Mouse (Mus musculus) stomach, embryonic 14.5 days (tissue): Measurements from ENCODE around the gene D5Ertd579e. TPM values are rescaled to one million over a fixed set of nuclear protein-coding genes. Genes with fewer than 3 reads are reported as not detected.

Experiments used
- ATAC-seq: fragments of 200-750 bp; cut with Nextera tagmentation; 2 replicates; pipeline ENCODE4 v1.8.0; 2017; ENCODE audit warnings: low read depth, moderate TSS enrichment; ENCODE audit not compliant: insufficient number of reproducible peaks, insufficient read depth, low FRiP score
- H3K27ac ChIP-seq: fragments of 300-500 bp; sonication (generic); 2 replicates; pipeline ENCODE4 v1.5.1; 2014; ENCODE audit warnings: mild to moderate bottlenecking, low read length, moderate library complexity, mixed read lengths
- H3K27me3 ChIP-seq: fragments of 300-500 bp; sonication (generic); 2 replicates; pipeline ENCODE4 v1.6.1; 2014; ENCODE audit warnings: low read length, control low read depth, mixed read lengths; ENCODE audit not compliant: control insufficient read depth, insufficient read depth
- H3K36me3 ChIP-seq: fragments of 300-500 bp; sonication (generic); 2 replicates; pipeline ENCODE4 v1.6.1; 2014; ENCODE audit warnings: mild to moderate bottlenecking, control low read depth, low read length, moderate library complexity, mixed read lengths; ENCODE audit not compliant: control insufficient read depth, insufficient read depth
- H3K4me1 ChIP-seq: fragments of 300-500 bp; sonication (generic); 2 replicates; pipeline ENCODE4 v1.6.1; 2014; ENCODE audit warnings: low read length, control low read depth, mixed read lengths; ENCODE audit not compliant: control insufficient read depth, insufficient read depth
- H3K4me2 ChIP-seq: fragments of 300-500 bp; sonication (generic); replicated peaks from 2 replicates; pipeline ENCODE4 v1.6.1; 2014; ENCODE audit warnings: low read depth, low read length, control low read depth
- H3K4me3 ChIP-seq: fragments of 300-500 bp; sonication (generic); 2 replicates; pipeline ENCODE4 v1.5.1; 2014; ENCODE audit warnings: low read depth, low read length, control low read depth
- H3K9ac ChIP-seq: fragments of 300-500 bp; sonication (generic); replicated peaks from 2 replicates; pipeline ENCODE4 v1.6.1; 2014; ENCODE audit warnings: low read depth, mild to moderate bottlenecking, control low read depth, low read length, moderate library complexity, mixed read lengths
- H3K9me3 ChIP-seq: fragments of 300-500 bp; sonication (generic); 2 replicates; pipeline ENCODE4 v1.6.1; 2016; ENCODE audit warnings: low read depth, low read length, control low read depth; ENCODE audit not compliant: control insufficient read depth
- WGBS: fragments of 180-500 bp; shearing (Covaris S2); extraction: QIAGEN DNeasy Blood & Tissue Kit; methylation state at CpG from one replicate; pipeline ENCODE4 v1.1.7; 2014; 5-methylcytosine and 5-hydroxymethylcytosine counted together
- polyA plus RNA-seq: library from polyadenylated mRNA; unstranded; fragments of >200 nt; fragmentation: Nextera tagmentation; extraction: Ambion mirVana; gene quantifications from 2 replicates; pipeline ENCODE4 v1.2.1, GENCODE M21; 2014

The D5Ertd579e gene
- polyA plus RNA-seq, 1 experiment from 2014 or later = 31.6 TPM

GRCm38 (mm10) chr5:36683586-36683985 is 12.2 kb downstream of the D5Ertd579e start:
- no peak overlapping the region for H3K4me3 ChIP-seq
- no peak for ATAC-seq
- H3K9me3 ChIP-seq = no peaks in the 10 kb centered on the region
- no peaks in the 10 kb centered on the region for H3K27me3 ChIP-seq
- no peak overlapping the region for H3K4me2 ChIP-seq
- H3K36me3 ChIP-seq = no peaks in the 10 kb centered on the region
- no peak overlapping the region for H3K9ac ChIP-seq
- peaks cover 9% of the 10 kb centered on the region; the same call in 1 of the 2 replicates for H3K4me1 ChIP-seq
- H3K27ac ChIP-seq = no peak overlapping the region
- WGBS = 88% methylated on average over 1 of the region's 1 CpGs

DNA sequence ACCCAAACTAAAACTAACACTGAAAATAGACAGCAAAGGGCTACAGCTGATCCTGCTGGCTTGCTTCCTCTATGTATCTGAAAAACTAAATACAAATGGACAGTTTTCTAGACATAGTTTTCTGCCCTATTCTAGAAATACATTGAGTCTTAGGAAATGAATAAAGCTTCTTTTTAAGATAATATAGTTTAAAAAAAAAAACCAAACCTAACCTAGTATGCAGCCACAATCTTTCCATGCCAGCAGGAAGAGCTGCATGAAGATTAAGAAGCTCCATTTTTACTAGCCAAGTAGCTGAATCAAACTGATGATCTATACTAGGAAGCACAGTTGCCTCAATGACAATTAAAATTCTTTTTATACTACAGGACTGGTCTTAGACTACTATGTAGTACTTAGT is 14.6 kb downstream of the D5Ertd579e start:
- Histone ChIP-seq H3K27me3 (no peaks in the 10 kb centered on the region), H3K27ac (no peak overlapping the region), H3K4me2 (no peak overlapping the region), H3K9ac (no peak overlapping the region), H3K9me3 (no peaks in the 10 kb centered on the region), H3K36me3 (no peaks in the 10 kb centered on the region), H3K4me3 (no peak overlapping the region), H3K4me1 (peaks cover 9% of the 10 kb centered on the region; the same call in 1 of the 2 replicates)
- ATAC-seq = no peak

GRCm38 (mm10) chr5:36679918-36680598 is 15.8 kb downstream of the D5Ertd579e start:
- no peaks in the 10 kb centered on the region for H3K27me3 ChIP-seq
- H3K4me3 ChIP-seq = no peak overlapping the region
- no peak for ATAC-seq
- WGBS = 74% methylated on average over 4 of the region's 4 CpGs
- peaks cover 16% of the 10 kb centered on the region; the same call in 1 of the 2 replicates for H3K4me1 ChIP-seq
- no peaks in the 10 kb centered on the region for H3K36me3 ChIP-seq
- H3K4me2 ChIP-seq = no peak overlapping the region
- H3K9me3 ChIP-seq = no peaks in the 10 kb centered on the region
- H3K9ac ChIP-seq = no peak overlapping the region
- no peak overlapping the region for H3K27ac ChIP-seq

DNA sequence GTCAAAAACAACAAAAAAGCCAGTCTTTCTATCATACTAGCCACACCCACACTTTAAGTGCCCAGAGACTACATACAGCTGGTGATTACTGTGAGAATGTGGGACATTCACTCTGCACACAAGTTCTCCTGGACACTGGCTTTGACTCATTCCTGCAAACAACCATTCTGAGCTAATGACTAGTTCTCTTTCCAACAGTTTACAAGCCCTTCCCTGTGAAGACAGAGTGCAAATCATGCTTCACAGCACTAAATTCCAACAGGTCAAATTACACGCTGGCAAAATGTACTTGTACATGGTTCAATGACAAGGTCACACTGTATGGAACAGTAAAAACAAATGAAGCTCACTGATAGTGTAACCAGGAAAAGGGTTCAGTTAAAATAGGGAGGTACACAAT is 17.0 kb downstream of the D5Ertd579e start:
- no peaks in the 10 kb centered on the region for H3K27me3 ChIP-seq
- WGBS = 33% methylated on average over 1 of the region's 1 CpGs
- no peak for ATAC-seq
- H3K4me3 ChIP-seq = no peak overlapping the region
- no peak overlapping the region for H3K9ac ChIP-seq
- no peaks in the 10 kb centered on the region for H3K36me3 ChIP-seq
- no peaks in the 10 kb centered on the region for H3K9me3 ChIP-seq
- no peak overlapping the region for H3K4me2 ChIP-seq
- H3K4me1 ChIP-seq = peaks cover 19% of the 10 kb centered on the region; the same call in 1 of the 2 replicates
- no peak overlapping the region for H3K27ac ChIP-seq

DNA sequence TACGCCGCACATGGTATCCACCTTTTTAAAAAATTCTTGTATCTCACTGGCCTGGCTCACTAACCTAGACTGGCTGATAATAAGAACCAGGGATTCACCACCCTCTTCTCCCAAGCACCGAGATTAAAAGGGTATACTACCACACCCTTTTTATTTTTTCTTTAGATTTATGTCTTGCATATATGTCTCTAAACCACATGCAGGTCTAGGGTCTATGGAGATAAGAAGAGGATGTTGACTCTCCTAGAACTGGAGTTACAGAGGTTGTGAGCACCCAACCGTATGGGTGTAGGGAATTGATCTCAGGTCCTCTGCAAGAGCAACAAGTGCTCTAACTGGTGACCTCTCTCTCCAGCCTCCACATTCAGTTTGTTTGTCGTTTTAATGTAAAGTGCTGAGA is 17.9 kb downstream of the D5Ertd579e start:
- Histone ChIP-seq H3K9me3 (no peaks in the 10 kb centered on the region), H3K4me3 (no peak overlapping the region), H3K36me3 (no peaks in the 10 kb centered on the region), H3K27ac (no peak overlapping the region), H3K9ac (no peak overlapping the region), H3K27me3 (no peaks in the 10 kb centered on the region), H3K4me2 (no peak overlapping the region), H3K4me1 (peaks cover 19% of the 10 kb centered on the region; the same call in 1 of the 2 replicates)
- ATAC-seq = no peak
- WGBS = 86% methylated on average over 5 of the region's 5 CpGs

DNA sequence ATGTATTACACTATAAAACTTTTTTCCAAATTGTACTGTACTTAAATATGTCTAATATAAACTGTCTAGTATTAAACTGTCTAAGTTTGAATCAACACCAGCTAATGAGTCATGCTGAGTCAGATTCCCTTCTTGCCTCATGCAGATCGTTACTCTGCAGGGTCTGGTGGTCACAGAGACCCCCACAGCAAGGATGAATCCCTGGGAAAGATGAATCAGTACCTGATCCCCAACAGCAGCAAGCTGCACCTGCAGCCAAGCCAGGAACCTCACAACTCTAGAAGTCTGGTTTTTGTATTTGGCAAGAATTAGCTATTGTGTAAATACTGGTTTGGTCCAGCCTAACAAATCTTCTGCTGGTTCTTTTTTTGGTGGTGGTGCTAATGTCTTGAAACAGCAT is 20.4 kb downstream of the D5Ertd579e start:
- Histone ChIP-seq H3K9me3 (no peaks in the 10 kb centered on the region), H3K27me3 (no peaks in the 10 kb centered on the region), H3K27ac (no peak overlapping the region), H3K4me1 (peaks cover 10% of the 10 kb centered on the region; the same call in 1 of the 2 replicates), H3K36me3 (peaks cover 6% of the 10 kb centered on the region), H3K4me2 (no peak overlapping the region), H3K9ac (no peak overlapping the region), H3K4me3 (no peak overlapping the region)
- WGBS = 24% methylated on average over 1 of the region's 1 CpGs
- ATAC-seq = no peak

GRCm38 (mm10) chr5:36674658-36675433 is 21.0 kb downstream of the D5Ertd579e start:
- ATAC-seq = no peak
- H3K36me3 ChIP-seq = peaks cover 9% of the 10 kb centered on the region
- peaks cover 10% of the 10 kb centered on the region; the same call in 1 of the 2 replicates for H3K4me1 ChIP-seq
- H3K4me3 ChIP-seq = no peak overlapping the region
- H3K9ac ChIP-seq = no peak overlapping the region
- no peak overlapping the region for H3K27ac ChIP-seq
- no peaks in the 10 kb centered on the region for H3K9me3 ChIP-seq
- no peak overlapping the region for H3K4me2 ChIP-seq
- WGBS = 59% methylated on average over 4 of the region's 4 CpGs
- no peaks in the 10 kb centered on the region for H3K27me3 ChIP-seq

GRCm38 (mm10) chr5:36669021-36670008 is 26.5 kb downstream of the D5Ertd579e start:
- no peak overlapping the region for H3K4me3 ChIP-seq
- no peak overlapping the region for H3K9ac ChIP-seq
- no peak overlapping the region for H3K27ac ChIP-seq
- ATAC-seq = no peak
- H3K4me2 ChIP-seq = no peak overlapping the region
- WGBS = 70% methylated on average over 7 of the region's 7 CpGs
- H3K36me3 ChIP-seq = peaks cover 16% of the 10 kb centered on the region
- no peaks in the 10 kb centered on the region for H3K27me3 ChIP-seq
- H3K9me3 ChIP-seq = no peaks in the 10 kb centered on the region
- H3K4me1 ChIP-seq = no peaks in the 10 kb centered on the region
